Mouse (Mus musculus): ENCODE measurements around the gene Gphn. TPM values are rescaled to one million over a fixed set of nuclear protein-coding genes. Genes with fewer than 3 reads are reported as not detected.

The Gphn gene
- total RNA-seq, 1 experiment, result 7.3 TPM

DNA sequence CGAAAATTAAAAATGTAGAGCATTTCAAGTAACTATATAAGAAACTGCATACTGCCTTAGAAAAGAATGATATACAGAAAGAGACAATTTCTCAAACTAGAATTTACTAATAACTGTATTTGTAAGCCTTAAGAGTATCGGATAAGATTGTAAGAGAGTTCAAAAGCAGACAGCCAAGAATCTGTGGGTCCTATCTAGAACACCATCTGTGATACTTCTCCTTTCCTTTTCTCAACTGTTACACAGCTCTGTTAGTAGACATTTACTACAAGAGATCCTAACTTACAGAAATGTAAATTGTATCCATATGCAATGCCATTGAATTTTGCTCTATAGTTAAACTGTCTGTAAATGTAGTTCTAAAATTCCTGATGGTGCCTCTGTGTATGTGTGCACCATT lies 324.7 kb downstream of the Gphn start:
- TF ChIP-seq CHD2 (IDR thresholded peaks at IDR 0.05; ENCODE audit: low read depth, low read length), result no peak
- no peaks in the 10 kb centered on the region for H3K36me3 ChIP-seq (ENCODE audit: control insufficient read depth, insufficient read depth, low read length, poor library complexity, severe bottlenecking)
- in situ Hi-C loops (cut with MboI; ENCODE audit: low sequenced_read_pairs in 2 of 2, unreplicated experiment in 2 of 2), result no loop called here
- H3K4me3 ChIP-seq (ENCODE audit: insufficient read depth in 1 of 2, low read depth in 1 of 2, low read length in 2 of 2, poor library complexity in 1 of 2, severe bottlenecking in 1 of 2), result no peak overlapping the region
- H3K27ac ChIP-seq (ENCODE audit: insufficient read depth, low read depth, low read length, poor library complexity, severe bottlenecking), result no peak overlapping the region
- no peaks in the 10 kb centered on the region for H3K9me3 ChIP-seq (ENCODE audit: control insufficient read depth, insufficient read depth, low read depth, low read length)
- DNase-seq (ENCODE audit: low read depth, low spot score), result no peak
- H3K9ac ChIP-seq (ENCODE audit: insufficient read depth, low read depth, low read length, poor library complexity, severe bottlenecking), result no peak overlapping the region
- no peaks in the 10 kb centered on the region for H3K4me1 ChIP-seq (ENCODE audit: control insufficient read depth in 2 of 2, insufficient read depth in 2 of 2, low read length in 2 of 2, poor library complexity in 1 of 2)

DNA sequence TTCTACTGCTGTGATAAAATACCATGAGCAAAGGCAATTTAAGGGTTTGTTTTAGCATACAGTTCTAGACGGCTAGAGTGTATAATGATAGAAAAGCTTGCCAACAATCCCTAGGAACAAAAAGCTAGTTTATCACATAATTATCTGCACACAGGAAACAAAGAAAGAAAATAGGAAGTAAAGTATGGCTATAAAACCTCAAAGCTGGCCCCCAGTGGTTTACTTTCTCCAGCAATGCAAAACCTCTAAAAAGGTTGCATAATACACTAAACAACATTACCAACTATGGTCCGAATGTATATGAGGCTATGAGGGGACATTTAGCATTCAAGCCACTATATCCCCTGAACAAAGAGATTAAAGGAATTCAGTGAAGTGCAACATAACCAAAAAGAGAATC lies 405.6 kb downstream of the Gphn start:
- in situ Hi-C loops (cut with MboI; ENCODE audit: low sequenced_read_pairs in 2 of 2, unreplicated experiment in 2 of 2), result no loop called here
- Histone ChIP-seq H3K36me3 (ENCODE audit: control insufficient read depth, insufficient read depth, low read length, poor library complexity, severe bottlenecking) (no peaks in the 10 kb centered on the region), H3K9ac (ENCODE audit: insufficient read depth, low read depth, low read length, poor library complexity, severe bottlenecking) (no peak overlapping the region), H3K27ac (ENCODE audit: insufficient read depth, low read depth, low read length, poor library complexity, severe bottlenecking) (no peak overlapping the region), H3K4me1 (ENCODE audit: control insufficient read depth in 2 of 2, insufficient read depth in 2 of 2, low read length in 2 of 2, poor library complexity in 1 of 2) (no peaks in the 10 kb centered on the region), H3K9me3 (ENCODE audit: control insufficient read depth, insufficient read depth, low read depth, low read length) (no peaks in the 10 kb centered on the region), H3K4me3 (ENCODE audit: insufficient read depth in 1 of 2, low read depth in 1 of 2, low read length in 2 of 2, poor library complexity in 1 of 2, severe bottlenecking in 1 of 2) (no peak overlapping the region)
- no peak for DNase-seq (ENCODE audit: low read depth, low spot score)
- TF ChIP-seq HCFC1 (IDR thresholded peaks at IDR 0.05; ENCODE audit: borderline replicate concordance, insufficient read depth, low read length) (no peak), ZNF384 (IDR thresholded peaks at IDR 0.05; ENCODE audit: low read depth, low read length) (no peak), CHD2 (IDR thresholded peaks at IDR 0.05; ENCODE audit: low read depth, low read length) (no peak), MAFK (IDR thresholded peaks at IDR 0.05; ENCODE audit: insufficient read depth, low read depth, low read length) (no peak), ZC3H11A (IDR thresholded peaks at IDR 0.05; ENCODE audit: borderline replicate concordance, low read depth, low read length) (no peak)

DNA sequence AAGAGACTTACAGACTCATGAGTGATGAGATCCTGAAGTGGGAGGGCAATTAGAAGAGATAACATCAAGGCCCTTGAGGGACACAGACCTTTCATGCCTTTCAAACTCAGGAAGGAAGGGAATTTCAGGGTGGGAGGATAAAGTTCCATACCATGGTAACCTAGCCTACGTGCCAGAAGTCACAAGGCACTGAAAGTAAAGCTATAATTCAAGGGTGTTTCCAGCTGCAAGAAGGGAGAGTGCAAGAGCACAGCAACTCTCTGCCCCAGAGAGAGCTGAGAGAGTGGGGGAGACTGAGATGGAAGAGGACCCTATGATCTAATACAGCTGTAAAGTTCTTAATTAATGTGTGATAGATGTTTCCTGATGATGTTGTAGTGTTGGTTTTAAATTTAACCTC lies 413.3 kb downstream of the Gphn start:
- H3K4me3 ChIP-seq (ENCODE audit: insufficient read depth in 1 of 2, low read depth in 1 of 2, low read length in 2 of 2, poor library complexity in 1 of 2, severe bottlenecking in 1 of 2), result no peak overlapping the region
- H3K9ac ChIP-seq (ENCODE audit: insufficient read depth, low read depth, low read length, poor library complexity, severe bottlenecking), result no peak overlapping the region
- H3K4me1 ChIP-seq (ENCODE audit: control insufficient read depth in 2 of 2, insufficient read depth in 2 of 2, low read length in 2 of 2, poor library complexity in 1 of 2), result peaks cover 0 to 2% of the 10 kb centered on the region in 2 experiments; a peak in 1 of 4 replicates
- TF ChIP-seq CHD2 (IDR thresholded peaks at IDR 0.05; ENCODE audit: low read depth, low read length), result no peak
- no peak for TF ChIP-seq HCFC1 (IDR thresholded peaks at IDR 0.05; ENCODE audit: borderline replicate concordance, insufficient read depth, low read length)
- TF ChIP-seq ZNF384 (IDR thresholded peaks at IDR 0.05; ENCODE audit: low read depth, low read length), result no peak
- TF ChIP-seq ZC3H11A (IDR thresholded peaks at IDR 0.05; ENCODE audit: borderline replicate concordance, low read depth, low read length), result no peak
- TF ChIP-seq MAFK (IDR thresholded peaks at IDR 0.05; ENCODE audit: insufficient read depth, low read depth, low read length), result no peak
- H3K27ac ChIP-seq (ENCODE audit: insufficient read depth, low read depth, low read length, poor library complexity, severe bottlenecking), result no peak overlapping the region
- no peaks in the 10 kb centered on the region for H3K9me3 ChIP-seq (ENCODE audit: control insufficient read depth, insufficient read depth, low read depth, low read length)
- in situ Hi-C loops (cut with MboI; ENCODE audit: low sequenced_read_pairs in 2 of 2, unreplicated experiment in 2 of 2), result no loop called here
- no peaks in the 10 kb centered on the region for H3K36me3 ChIP-seq (ENCODE audit: control insufficient read depth, insufficient read depth, low read length, poor library complexity, severe bottlenecking)
- DNase-seq (ENCODE audit: low read depth, low spot score), result no peak

DNA sequence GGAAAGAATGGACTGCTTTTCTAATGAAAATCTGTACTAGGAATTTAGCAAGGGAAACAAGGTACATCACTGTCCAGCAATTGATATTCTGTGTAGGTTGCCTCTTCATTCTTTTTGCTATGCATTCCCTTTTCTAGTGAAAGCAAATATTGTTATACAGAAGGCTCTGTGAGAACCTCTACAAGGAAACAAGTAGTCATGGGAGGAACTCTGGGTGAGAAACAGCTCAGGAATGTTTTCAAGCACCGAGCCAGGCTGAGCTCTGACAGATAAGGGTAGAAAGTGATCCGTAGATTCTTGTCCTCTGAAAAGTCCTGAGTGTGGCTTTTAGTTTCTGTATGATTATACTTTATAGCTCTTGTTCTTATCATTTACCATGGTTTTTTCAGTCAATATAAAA lies 413.9 kb downstream of the Gphn start:
- in situ Hi-C loops (cut with MboI; ENCODE audit: low sequenced_read_pairs in 2 of 2, unreplicated experiment in 2 of 2), result no loop called here
- Histone ChIP-seq H3K4me1 (ENCODE audit: control insufficient read depth in 2 of 2, insufficient read depth in 2 of 2, low read length in 2 of 2, poor library complexity in 1 of 2) (peaks cover 0 to 2% of the 10 kb centered on the region in 2 experiments; a peak in 1 of 4 replicates), H3K4me3 (ENCODE audit: insufficient read depth in 1 of 2, low read depth in 1 of 2, low read length in 2 of 2, poor library complexity in 1 of 2, severe bottlenecking in 1 of 2) (no peak overlapping the region), H3K9ac (ENCODE audit: insufficient read depth, low read depth, low read length, poor library complexity, severe bottlenecking) (no peak overlapping the region), H3K9me3 (ENCODE audit: control insufficient read depth, insufficient read depth, low read depth, low read length) (no peaks in the 10 kb centered on the region), H3K27ac (ENCODE audit: insufficient read depth, low read depth, low read length, poor library complexity, severe bottlenecking) (no peak overlapping the region), H3K36me3 (ENCODE audit: control insufficient read depth, insufficient read depth, low read length, poor library complexity, severe bottlenecking) (no peaks in the 10 kb centered on the region)
- TF ChIP-seq MAFK (IDR thresholded peaks at IDR 0.05; ENCODE audit: insufficient read depth, low read depth, low read length) (no peak), CHD2 (IDR thresholded peaks at IDR 0.05; ENCODE audit: low read depth, low read length) (no peak), ZNF384 (IDR thresholded peaks at IDR 0.05; ENCODE audit: low read depth, low read length) (no peak), ZC3H11A (IDR thresholded peaks at IDR 0.05; ENCODE audit: borderline replicate concordance, low read depth, low read length) (no peak), HCFC1 (IDR thresholded peaks at IDR 0.05; ENCODE audit: borderline replicate concordance, insufficient read depth, low read length) (no peak)
- no peak for DNase-seq (ENCODE audit: low read depth, low spot score)

DNA sequence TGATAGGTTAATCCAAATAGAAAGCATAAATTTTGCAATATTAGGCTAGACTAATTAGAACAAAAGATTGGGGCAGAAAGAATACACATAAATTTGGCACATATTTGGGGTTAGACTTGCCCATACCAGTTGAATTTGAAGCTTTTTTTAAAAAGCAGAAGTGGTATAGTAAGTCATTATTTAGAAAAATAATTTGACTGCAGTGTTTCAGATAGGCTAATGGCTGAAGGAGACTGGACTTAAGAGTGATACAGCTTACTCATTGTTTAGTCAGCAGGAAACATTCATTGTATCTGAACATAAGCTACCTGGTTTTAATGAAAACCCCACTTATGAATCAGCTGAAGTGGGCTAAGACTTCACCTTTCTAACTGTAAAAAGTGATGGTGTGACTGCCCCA lies 415.0 kb downstream of the Gphn start:
- Histone ChIP-seq H3K4me3 (ENCODE audit: insufficient read depth in 1 of 2, low read depth in 1 of 2, low read length in 2 of 2, poor library complexity in 1 of 2, severe bottlenecking in 1 of 2) (no peak overlapping the region), H3K9ac (ENCODE audit: insufficient read depth, low read depth, low read length, poor library complexity, severe bottlenecking) (no peak overlapping the region), H3K36me3 (ENCODE audit: control insufficient read depth, insufficient read depth, low read length, poor library complexity, severe bottlenecking) (no peaks in the 10 kb centered on the region), H3K27ac (ENCODE audit: insufficient read depth, low read depth, low read length, poor library complexity, severe bottlenecking) (no peak overlapping the region), H3K4me1 (ENCODE audit: control insufficient read depth in 2 of 2, insufficient read depth in 2 of 2, low read length in 2 of 2, poor library complexity in 1 of 2) (peaks cover 0 to 2% of the 10 kb centered on the region in 2 experiments; a peak in 1 of 4 replicates), H3K9me3 (ENCODE audit: control insufficient read depth, insufficient read depth, low read depth, low read length) (no peaks in the 10 kb centered on the region)
- TF ChIP-seq ZC3H11A (IDR thresholded peaks at IDR 0.05; ENCODE audit: borderline replicate concordance, low read depth, low read length) (no peak), HCFC1 (IDR thresholded peaks at IDR 0.05; ENCODE audit: borderline replicate concordance, insufficient read depth, low read length) (no peak), CHD2 (IDR thresholded peaks at IDR 0.05; ENCODE audit: low read depth, low read length) (no peak), ZNF384 (IDR thresholded peaks at IDR 0.05; ENCODE audit: low read depth, low read length) (no peak), MAFK (IDR thresholded peaks at IDR 0.05; ENCODE audit: insufficient read depth, low read depth, low read length) (no peak)
- DNase-seq (ENCODE audit: low read depth, low spot score), result no peak
- in situ Hi-C loops (cut with MboI; ENCODE audit: low sequenced_read_pairs in 2 of 2, unreplicated experiment in 2 of 2), result no loop called here

All from ES-E14 (cell line).